Mouse (Mus musculus) spleen, embryonic (tissue): ENCODE measurements at regions not wholly inside any gene's neighbourhood (a gene's known extent, or its start where the extent isn't known, plus 50 kb on each side); places are given as distances from the start of the nearest gene placed in this dataset.

Experiments used
- CTCF ChIA-PET: fragments of 350-600 bp; sonication (Branson Sonifier 250); formaldehyde crosslinking; loops from one replicate; lab custom pipeline; 2022; lab: Charles Lee

DNA sequence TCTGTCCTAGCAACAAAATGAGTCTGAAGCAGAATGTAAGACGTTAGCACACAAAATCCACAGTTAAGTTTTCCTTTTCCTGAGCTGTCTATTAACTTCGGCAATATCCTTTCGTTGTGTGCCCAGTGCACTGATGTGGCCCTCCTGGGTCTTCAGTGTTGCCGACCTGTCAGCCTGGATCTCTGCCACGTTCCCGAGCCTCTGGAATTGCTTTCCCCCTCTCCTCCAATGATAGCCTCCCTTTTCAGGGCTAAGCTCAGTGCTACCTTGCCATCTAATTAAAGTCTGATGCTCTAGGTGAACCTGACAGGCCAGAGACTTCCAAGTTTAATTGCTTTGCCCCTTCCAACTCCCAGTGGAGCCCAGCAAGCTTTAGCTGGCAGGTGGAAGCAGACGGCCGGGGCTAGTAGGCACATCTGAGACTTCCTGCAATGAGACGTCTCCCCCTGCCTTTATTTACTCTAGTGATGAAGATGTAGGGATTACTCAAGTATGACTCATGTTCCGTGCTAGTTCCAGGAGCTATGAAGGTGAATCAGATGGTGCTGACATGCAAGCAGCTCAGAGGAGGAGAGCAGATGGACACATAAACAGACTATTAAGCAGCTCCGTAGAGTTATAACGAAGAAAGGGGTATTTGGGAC is 894.3 kb upstream of the Car8 start:
- CTCF ChIA-PET: no interaction called here

DNA sequence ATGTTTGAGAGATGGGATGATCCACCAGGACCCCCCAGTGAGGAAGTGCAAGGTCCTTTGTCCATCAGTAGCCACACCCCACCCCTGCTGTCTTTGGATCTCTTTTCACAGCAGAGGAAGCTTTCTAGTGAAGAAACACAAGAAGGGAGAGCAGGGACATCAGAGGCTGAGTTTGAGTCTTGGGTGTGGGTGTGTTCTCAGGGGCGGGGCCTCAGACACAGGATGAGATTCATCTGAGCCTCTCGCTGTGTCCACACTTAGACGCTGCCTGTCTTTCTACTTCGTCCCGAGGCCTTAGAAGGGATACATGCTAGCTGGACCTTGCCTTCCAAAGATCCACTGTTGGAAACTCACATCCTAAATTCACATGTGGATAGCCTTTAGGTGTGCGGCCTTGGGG is 893.5 kb upstream of the Car8 start:
- CTCF ChIA-PET: no interaction called here

DNA sequence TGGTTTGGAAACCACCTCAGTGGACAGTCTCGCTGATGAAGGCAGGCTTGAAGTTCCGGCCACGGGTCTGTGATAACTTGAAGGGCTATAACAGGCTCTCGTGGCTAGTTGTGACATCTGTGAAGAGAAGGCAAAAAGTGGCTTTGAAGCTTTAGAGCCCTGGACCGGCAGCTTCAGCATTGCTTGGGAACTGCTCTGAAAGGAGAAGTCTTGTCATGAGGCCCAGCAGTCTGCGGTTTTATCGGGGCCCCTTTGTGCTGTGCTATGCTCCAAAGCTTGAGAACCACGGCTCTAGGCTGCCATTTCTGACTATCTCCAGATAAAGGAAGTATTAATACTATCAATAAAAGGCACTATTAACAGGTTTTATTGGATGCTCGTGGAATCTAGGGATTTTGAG is 892.8 kb upstream of the Car8 start:
- CTCF ChIA-PET: interaction anchor here (0.9 kb wide), 1 partner anchor 533 kb away, joined by 4 read pairs; no protein-coding TSS in a partner anchor

DNA sequence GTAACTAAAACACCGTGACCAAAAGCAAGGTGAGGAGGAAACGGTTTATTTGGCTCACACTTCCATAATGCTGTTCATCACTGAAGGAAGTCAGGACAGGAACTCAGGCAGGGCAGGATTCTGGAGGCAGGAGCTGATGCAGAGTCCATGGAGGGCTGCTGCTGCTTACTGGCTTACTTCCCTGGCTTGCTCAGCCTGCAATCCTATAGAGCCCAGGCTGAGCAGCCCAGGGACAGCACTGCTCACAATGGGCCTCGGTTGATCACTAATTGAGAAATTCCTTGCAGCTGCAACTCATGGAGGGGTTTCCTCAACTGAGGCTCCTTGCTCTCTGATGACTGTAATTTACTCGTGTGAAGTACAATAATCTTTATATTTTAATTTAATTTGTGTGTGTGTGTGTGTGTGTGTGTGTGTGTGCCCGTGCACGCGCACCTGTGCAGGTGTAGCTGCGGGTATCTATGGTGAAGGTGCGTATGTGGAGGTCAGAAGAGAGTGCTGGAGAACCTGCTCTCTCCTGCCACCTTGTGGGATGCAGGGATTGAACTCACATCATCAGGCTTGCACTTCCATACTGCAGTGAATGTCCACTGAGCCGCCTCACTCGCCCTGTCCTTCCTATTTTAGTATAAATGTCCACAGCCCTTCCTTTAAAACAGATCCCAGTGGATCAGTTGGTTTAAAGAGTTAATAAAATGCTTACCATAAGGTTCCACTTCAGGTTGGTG is 886.6 kb upstream of the Car8 start:
- CTCF ChIA-PET: no interaction called here

DNA sequence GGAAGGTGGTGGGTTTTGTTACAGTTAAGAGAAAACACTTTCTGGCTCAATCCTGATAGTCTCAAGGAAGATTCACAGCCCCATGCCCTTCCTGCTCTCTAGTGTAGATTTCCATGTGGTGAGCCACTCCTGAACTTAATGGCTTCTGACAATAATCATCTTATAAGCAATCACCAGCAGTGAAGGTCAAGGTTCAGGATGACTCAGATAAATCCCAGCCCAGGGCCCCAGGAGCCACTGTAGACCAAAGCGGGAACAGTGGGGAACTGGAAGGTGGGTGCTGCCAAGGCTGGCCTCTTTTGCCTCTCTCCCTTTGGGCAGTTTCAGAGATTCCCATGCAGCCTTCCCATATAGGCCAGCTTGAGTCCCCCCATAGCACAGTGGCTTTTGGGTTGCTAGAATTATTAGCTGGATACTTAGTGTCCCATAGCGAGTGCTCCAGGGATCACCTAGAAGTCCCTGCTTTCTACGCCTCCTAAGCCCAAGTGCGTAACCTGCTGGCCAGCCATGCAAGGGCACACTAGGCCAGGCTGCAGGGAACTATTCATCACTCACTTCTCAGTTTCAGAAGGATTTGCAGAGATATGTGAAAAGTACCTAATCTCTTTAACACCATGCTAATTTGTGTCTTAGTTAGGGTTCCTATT is 885.9 kb upstream of the Car8 start:
- CTCF ChIA-PET: no interaction called here

DNA sequence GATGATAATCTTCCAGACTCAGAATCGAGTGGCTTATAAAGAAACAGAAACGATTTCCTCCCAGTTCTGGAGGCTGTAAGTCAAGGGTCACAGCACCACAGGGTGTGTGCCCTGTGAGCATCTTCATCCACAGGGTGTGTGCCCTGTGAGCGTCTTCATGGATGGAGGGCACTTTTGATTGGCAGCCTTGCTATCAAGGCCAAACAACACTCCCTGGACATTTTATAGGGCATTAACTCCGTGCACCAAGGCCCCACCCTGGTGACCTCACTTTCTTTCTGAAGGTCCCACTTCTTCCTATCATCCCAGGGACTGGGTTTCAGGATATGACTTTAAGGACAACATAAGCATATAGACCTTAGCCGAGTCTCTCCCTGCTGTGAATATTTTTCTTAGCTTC is 885.3 kb upstream of the Car8 start:
- CTCF ChIA-PET: no interaction called here

DNA sequence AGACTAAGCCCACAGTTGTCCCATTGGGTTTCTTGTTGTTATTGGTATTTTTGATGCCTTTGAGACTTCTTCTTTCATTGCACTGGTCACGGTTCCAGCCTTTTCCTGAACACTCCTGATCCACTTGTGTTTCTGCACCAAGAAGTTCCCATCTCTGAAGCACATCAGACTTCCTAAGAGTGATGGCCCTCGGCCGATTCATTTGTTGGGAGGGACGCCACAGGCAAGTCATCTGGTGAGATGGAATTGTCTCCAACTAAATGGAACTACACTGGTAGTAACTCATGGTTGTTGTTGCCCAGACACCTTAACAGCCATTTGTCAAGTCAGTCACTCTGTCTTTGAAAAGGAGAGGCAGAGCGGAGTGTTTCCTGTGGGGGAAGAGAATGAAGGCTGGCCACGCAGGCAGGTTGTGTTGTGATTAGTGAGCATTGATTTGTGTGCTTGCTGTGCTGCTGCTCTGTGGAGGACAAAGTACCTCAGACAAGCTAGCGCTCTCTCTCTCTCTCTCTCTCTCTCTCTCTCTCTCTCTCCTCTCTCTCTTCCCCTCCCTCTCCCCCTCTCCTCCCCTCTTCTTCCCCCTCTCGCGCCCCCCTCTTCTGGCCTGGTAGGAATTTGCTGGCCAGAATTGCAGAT is 884.7 kb upstream of the Car8 start:
- CTCF ChIA-PET: no interaction called here

DNA sequence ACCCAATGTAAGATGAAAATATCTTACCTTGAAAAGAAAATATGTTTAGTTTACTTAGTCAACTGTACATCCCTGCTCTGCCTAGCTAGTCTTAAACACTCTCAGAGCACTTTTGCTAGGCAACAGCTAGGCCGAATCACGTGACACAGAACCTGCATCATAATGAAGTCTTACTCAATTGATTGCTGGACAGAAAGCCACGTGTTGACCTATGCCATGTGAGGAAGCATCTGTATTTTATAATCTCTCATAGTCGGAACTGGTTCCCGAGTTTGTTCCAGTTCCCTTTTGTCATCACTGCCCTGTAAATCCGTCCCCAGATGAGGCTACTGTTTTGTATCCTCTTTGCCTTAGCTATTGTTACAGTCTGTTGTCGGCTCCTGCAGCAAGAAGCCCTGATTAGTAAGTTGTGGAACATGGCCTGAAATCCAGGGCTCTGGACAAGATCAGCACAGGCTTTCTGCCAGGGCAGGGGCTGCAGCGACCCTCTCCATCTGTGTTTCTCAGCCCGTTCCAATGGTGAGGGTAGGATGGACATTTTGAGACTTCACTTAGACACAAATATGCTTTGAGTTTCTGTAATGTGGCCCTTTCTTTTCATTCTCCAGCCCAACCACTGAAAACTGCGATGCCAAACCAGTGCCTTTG is 883.9 kb upstream of the Car8 start:
- CTCF ChIA-PET: no interaction called here

DNA sequence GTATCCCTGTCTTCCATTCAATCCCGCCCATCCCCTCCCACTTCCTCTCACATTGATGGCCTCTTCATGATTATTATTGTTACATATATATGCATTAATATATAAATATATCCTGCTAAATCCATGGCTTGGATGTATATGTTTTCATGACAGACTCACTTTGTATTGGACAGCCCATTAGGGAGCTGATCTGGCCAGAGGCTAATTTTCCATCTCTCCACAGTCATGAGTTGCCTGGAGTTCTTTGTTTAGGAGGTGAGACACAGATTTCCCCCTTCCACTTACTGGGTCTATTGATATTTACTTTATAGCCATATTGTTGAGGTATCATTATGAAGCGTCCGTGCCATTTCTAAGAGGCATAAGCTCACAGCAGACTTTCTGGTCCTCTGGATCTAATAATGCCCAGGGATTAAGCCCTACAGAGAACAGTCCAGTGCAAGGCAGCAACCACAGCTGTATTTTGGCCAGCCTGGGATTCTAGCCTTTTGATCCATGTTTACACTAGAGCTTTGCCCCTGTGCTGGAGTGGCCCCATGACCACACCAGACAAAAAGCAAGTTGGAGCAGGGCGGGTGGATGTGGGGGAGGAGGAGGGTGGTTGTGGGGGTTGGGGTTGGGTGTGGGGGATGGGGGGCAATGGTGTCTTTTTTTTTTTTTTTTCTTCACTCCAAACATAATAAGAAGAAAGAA is 878.3 kb upstream of the Car8 start:
- CTCF ChIA-PET: interaction anchor here (0.8 kb wide), 1 partner anchor 474 kb away, joined by 18 read pairs; no protein-coding TSS in a partner anchor

DNA sequence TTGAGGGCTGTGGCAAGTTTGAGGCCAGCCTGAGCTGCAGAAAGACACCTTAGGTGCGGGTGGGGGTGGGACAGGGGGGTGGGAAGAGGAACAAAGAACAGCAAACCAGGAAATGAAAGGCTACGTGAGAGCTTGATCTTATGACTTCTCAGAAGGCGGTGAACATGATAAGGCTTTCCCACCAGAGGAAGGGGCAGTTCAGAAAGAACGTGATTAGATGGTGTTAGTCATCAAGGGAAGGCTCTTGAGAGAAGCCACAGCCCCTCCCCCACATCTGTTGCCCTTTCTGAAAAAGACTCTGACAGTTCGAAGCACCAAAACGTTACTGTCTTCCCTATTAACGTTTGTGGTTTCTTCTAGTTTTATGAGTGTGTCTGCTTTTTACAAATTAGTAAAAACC is 877.0 kb upstream of the Car8 start:
- CTCF ChIA-PET: no interaction called here

DNA sequence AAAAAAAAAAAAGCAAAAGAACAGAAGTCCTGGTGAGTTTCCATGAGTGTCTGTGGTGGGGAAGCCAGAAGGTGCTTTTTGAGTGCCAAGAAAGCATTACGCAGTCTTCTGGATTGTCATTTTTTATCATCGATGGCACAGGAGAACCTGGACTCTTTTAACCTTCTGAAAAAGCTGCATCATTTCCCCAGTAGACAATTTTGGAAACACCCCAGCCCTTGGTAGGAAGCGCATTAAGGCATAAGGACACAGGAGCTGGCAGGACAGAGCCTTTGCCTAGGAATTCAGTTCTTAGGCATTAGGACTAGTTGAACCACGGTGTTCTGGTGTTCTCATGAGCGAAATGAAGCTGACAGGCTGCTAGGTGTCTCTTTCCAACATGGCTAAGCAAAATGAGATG is 875.1 kb upstream of the Car8 start:
- CTCF ChIA-PET: no interaction called here

DNA sequence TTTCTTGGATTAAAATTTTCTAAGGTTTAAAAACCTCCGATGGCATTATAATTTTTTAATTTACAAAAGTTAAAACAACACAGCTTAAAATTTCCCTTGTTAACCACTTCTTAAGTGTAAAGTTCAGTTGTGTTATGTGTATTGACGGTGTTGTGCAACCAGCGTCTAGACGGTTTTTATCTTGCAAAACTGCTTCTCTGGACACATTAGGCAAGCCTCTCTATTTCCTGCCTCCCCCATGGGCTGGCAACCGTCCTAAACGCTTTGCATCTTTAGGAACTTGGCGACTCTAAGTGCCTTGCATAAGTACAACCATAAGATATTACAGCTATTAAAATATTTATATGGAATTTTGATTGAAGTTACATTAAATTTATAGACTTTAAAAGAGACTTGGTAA is 871.5 kb upstream of the Car8 start:
- CTCF ChIA-PET: no interaction called here

DNA sequence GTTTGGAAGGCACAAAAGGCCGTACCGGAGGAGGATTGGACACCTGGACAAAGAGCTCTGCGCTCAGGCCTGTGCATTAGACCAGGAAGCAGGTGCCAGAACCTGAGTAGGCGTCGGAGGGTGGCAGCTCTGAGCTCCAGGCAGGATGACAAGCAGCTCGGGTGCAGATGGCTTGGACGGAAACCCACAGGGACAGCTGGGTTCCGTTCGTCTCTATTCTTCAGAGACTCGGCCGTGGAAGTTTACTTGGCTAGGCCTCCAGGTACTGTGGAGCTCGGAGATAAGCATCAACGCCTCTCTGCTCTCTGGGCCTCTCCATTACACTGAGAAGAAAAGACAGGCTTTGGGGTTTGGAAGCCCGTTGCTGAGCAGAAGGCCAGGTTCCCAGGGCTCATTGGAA is 868.5 kb upstream of the Car8 start:
- CTCF ChIA-PET: no interaction called here

DNA sequence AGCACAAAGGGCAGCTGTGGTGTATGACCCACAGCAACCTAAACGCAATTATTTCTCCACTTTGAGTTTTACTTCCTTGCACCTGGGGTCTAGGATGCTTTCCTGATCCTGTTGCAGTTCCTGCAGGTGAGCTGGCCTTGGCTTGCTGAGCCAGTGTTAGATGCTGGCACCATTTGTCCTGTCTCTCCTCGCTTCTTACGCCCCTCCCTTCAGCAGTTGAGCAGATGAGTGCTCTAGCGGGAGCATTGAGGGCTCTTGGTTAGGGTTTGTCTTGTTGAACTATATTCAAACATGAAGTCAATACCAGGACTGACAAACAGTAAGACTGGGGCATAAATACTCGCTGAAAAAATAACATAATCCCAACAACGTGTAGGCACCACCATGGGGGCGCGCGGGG is 867.9 kb upstream of the Car8 start:
- CTCF ChIA-PET: no interaction called here

DNA sequence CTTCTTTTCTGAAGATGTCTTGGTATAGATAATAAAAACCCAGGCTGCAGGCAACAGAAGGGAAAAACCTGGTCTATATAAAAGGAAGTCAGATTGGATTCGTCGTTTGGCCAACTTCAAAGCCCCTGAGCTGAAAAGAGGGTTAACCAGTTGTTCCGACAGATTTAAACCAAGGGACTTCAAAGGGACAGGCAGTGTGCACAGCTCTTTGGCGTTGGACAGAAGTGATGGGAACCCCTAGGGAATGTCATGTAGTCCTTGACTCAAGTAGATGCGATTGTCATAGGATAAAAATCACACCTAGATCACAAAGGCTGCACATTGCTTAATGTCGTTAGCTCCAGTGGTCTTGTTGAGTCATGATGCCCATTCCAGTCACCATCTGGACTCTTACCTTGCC is 865.8 kb upstream of the Car8 start:
- CTCF ChIA-PET: no interaction called here

DNA sequence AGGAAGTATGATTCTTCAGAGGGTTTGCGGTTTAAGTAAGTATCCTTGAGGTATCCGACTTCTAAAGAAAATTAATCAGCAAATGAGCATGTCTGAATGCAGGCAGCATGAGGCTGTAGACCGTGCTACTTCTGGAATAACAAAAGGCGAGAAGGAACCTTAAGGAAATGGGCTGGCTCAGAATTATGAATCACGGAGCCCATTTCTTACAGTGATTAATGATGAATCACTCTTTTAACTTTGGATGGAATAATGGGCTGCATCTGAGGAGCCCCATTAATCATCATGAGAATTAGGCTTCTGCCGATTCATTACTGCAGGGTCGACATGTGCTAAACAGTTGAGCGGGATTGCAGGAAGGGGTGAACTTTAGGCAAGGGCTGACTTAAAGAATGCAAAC is 865.1 kb upstream of the Car8 start:
- CTCF ChIA-PET: no interaction called here

DNA sequence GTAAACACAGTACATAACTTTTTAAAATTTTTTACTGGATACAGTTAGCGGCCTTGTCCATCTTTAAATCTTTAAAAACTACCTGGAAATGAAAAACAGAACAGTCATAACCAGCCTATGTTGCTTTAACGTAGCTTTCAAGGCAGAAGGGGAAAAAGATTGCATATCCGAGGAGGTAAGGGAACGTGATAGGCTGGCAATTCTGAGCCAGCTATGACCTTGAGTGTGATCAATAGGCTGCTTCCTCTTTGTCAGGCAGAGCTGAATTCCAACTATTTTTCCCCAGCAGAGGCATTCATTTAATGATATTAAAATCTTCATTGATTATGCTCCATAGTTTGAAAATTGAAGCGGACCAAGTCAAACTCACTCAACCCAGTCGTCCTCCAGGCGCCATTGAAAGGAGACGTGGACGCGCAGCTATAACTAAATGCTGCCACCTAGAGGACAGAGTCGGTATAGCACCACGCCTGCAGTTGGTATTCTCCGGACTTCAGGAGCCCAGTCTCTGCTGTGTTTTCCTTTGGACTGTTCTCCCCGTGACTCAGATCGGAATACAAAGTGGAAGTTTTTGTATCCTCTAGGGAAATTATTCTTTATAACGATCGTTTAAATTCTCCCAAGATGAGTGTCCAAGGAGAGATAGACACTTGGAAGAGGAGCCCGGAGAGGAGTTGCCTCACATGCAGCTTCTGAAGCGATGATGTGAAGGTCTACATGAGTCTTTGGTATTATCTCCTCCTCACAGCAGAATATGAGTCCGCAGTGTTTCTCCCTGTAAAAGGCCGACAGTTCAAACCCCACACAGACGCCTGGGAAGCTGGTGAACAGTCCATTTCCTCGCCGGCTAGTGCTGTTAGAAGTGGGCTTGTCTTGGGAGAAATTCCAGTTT is 858.2 kb upstream of the Car8 start:
- CTCF ChIA-PET: interaction anchor here (0.5 to 0.8 kb wide), 2 partner anchors 453 to 732 kb away, joined by 3 to 6 read pairs; no protein-coding TSS in a partner anchor

DNA sequence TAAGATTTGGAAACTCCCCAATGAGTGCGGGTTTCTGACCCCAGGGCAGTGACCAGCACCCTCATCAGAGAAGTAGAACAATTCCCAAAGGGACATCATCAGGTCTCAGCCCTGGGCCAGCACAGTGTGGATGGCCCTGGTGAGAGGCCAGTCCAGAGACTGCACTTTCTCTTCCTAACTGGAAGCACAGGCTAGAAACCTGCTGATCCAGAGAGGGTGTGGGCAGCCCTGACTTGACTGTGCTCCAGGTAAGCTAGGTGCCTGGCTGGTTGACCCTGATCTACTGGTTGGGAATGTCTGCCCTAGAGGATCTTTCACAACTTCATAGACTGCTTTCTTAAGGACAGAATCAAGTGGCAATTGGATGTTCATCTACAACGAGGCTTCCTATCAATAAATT is 857.4 kb upstream of the Car8 start:
- CTCF ChIA-PET: interaction anchor here (0.8 kb wide), 1 partner anchor 452 kb away, joined by 3 read pairs; no protein-coding TSS in a partner anchor

DNA sequence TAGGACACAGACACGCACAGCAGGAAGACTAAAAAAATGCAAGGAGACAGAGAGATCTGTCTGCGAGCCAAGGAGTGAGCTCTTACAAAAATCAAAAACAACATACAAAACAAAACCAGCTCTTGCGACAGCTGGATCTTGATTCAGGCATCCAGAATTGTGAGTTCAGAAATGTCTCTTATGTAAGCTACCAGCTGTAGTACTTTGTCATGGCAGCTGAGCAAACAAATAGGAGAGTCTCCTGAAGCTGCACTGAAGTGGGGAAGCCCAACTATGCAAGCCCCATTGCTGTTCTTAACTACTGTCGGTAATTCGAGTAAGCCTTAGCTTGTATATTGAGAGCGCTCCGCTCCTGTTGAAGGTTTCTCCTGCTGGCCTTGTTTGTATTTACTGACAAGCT is 856.8 kb upstream of the Car8 start:
- CTCF ChIA-PET: no interaction called here

DNA sequence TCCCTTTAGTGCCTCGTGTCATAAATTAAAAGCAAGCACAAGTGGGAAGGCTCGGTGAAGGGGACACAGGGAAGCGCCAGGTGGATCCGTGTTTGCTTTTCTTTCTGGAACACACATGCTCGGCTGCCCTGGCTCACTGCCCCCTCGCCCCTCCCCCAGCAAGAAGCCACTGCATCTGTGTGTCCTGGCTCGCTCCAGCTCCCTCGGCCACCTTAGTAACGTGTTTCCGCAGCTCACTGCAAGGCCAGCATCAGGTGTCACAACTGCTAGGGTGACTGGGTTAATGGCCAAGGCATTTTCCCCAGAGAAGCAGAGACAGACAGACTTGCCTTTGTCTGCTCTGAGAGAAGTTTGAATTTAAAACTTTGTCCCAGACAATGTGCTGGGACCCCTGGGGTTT is 855.7 kb upstream of the Car8 start:
- CTCF ChIA-PET: no interaction called here
